Mouse (Mus musculus): Measurements from ENCODE around the gene Klhl6. TPM values are rescaled to one million over a fixed set of nuclear protein-coding genes. Genes with fewer than 3 reads are reported as not detected.
A peak's percentile ranks its signal among the peaks of the same experiment; 100 is the strongest.

Klhl6 gene
- polyA plus RNA-seq, 1 experiment = 50.7 TPM

DNA sequence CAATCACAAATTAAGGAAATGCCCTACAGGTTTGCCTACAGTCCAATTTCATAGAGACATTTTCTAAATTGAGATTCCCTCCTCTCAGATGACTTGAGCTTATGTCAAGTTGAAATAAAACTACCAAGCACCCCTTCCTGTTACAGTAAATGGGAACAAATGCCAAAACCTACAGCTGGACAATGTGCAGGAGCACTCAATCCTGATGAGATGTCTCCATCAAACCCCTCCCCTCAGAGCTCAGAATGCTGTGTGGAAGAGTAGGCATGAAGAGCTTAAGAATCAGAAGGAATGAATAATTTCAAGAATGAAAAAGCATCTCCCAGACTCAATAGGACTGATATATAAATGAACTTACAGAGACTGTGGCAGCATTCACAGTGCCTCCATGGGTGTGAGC lies 7.7 kb upstream of the Klhl6 start:
- Histone ChIP-seq H3K4me1 (ENCODE audit: control insufficient read depth, insufficient read depth, low read length) (peaks cover 6% of the 10 kb centered on the region), H3K4me3 (ENCODE audit: insufficient read depth, low read length) (no peak overlapping the region), H3K27ac (ENCODE audit: insufficient read depth, low read depth, low read length) (no peak overlapping the region)
- no peak for TF ChIP-seq POLR2A (IDR thresholded peaks at IDR 0.05; ENCODE audit: borderline replicate concordance, low read depth, low read length)
- TF ChIP-seq CTCF (IDR thresholded peaks at IDR 0.05; ENCODE audit: low read depth, low read length) = no peak

- H3K27ac ChIP-seq (ENCODE audit: insufficient read depth, low read depth, low read length) = no peak overlapping the region
- TF ChIP-seq CTCF (IDR thresholded peaks at IDR 0.05; ENCODE audit: low read depth, low read length) (no peak), POLR2A (IDR thresholded peaks at IDR 0.05; ENCODE audit: borderline replicate concordance, low read depth, low read length) (no peak)
- H3K4me1 ChIP-seq (ENCODE audit: control insufficient read depth, insufficient read depth, low read length) = no peaks in the 10 kb centered on the region; the same call in 1 of the 2 replicates
- H3K4me3 ChIP-seq (ENCODE audit: insufficient read depth, low read length) = no peak overlapping the region
Measured at GRCm38 (mm10) chr16:19987589-19987988, 4.8 kb upstream of the Klhl6 start.

DNA sequence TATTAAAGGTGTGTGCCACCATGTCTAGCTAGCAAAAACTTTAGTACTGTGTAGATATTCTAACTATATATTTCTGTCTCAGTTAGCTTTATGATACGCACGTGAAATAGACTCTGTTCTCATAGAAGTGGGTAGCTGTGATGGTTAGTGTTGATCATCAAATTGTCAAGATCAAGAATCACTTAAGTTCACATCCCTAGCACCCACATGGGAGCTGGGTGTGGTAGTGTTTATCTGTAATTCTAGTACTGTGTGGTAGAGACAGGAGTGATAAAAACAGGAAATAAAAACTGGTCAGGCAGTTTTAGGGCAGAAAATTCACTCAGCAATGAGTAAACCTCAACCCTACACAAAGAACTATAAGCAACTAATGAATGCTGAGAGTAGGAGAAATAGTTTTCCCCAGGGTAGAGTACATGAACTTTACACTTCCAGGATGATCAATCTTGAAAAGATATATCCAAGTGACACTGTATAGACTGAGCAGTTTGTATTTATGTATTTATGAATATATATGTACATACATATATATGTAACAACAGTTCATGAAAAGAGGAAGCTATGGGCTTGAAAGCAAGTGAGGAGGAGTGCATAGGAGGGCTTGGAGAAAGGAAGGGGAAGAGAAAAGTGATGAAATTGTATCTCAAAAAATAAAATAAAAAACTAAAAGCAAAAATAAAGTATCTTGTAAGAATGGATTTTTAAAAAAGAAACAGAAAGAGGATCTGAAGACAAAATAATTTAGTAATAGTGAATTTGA lies 2.2 kb upstream of the Klhl6 start:
- TF ChIP-seq CTCF (IDR thresholded peaks at IDR 0.05; ENCODE audit: low read depth, low read length) = no peak
- TF ChIP-seq POLR2A (IDR thresholded peaks at IDR 0.05; ENCODE audit: borderline replicate concordance, low read depth, low read length) = no peak
- Histone ChIP-seq H3K4me3 (ENCODE audit: insufficient read depth, low read length) (no peak overlapping the region), H3K4me1 (ENCODE audit: control insufficient read depth, insufficient read depth, low read length) (peaks cover 6% of the 10 kb centered on the region), H3K27ac (ENCODE audit: insufficient read depth, low read depth, low read length) (no peak overlapping the region)

- Histone ChIP-seq H3K4me3 (ENCODE audit: insufficient read depth, low read length) (no peak overlapping the region), H3K27ac (ENCODE audit: insufficient read depth, low read depth, low read length) (no peak overlapping the region), H3K4me1 (ENCODE audit: control insufficient read depth, insufficient read depth, low read length) (peaks cover 16% of the 10 kb centered on the region)
- TF ChIP-seq CTCF (IDR thresholded peaks at IDR 0.05; ENCODE audit: low read depth, low read length) = no peak
- TF ChIP-seq POLR2A (IDR thresholded peaks at IDR 0.05; ENCODE audit: borderline replicate concordance, low read depth, low read length) = no peak
Measured at GRCm38 (mm10) chr16:19983559-19983958, 722 bp upstream of the Klhl6 start.

DNA sequence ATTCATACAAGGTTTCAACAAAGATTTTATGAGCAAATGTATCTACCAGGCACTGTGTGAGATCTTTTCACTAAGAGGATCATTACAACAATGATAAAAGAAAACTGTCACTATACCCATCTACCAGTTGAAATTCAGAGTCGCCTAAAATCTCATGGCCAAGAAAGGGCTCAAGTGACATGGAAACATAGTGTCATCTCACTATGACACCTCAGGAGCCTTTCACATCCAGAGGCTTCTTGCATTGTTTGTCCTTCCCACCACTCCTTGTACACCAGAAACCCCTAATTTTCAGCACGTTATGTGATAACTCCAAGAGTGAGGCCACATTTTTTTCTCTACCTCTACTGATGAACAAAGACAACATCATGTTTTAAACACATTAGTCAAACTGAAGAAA lies 1.2 kb downstream of the Klhl6 start:
- no peak overlapping the region for H3K27ac ChIP-seq (ENCODE audit: insufficient read depth, low read depth, low read length)
- TF ChIP-seq POLR2A (IDR thresholded peaks at IDR 0.05; ENCODE audit: borderline replicate concordance, low read depth, low read length) (no peak), CTCF (IDR thresholded peaks at IDR 0.05; ENCODE audit: low read depth, low read length) (no peak)
- peaks cover 30% of the 10 kb centered on the region for H3K4me1 ChIP-seq (ENCODE audit: control insufficient read depth, insufficient read depth, low read length)
- peak overlapping the region; percentile 61 for H3K4me3 ChIP-seq (ENCODE audit: insufficient read depth, low read length)

DNA sequence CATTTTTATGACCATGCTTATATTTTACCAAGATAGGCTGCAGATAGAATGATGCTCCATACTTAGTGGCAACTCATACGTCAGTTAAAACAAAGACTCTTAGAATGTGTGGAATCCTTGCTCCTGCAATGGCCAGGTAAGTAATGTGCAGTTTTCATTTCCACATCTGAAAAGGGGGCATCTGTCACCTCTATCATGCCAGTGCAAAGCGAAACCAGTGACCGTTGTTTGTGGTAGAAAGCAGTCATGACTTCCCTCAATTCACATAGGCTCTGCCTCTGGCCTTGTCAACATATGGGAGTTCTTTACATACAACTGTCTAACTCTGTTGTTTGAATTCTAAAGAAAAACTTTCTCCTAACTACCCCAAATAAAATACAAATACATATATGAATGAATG lies 1.8 kb downstream of the Klhl6 start:
- H3K4me1 ChIP-seq (ENCODE audit: control insufficient read depth, insufficient read depth, low read length) = peaks cover 31% of the 10 kb centered on the region

DNA sequence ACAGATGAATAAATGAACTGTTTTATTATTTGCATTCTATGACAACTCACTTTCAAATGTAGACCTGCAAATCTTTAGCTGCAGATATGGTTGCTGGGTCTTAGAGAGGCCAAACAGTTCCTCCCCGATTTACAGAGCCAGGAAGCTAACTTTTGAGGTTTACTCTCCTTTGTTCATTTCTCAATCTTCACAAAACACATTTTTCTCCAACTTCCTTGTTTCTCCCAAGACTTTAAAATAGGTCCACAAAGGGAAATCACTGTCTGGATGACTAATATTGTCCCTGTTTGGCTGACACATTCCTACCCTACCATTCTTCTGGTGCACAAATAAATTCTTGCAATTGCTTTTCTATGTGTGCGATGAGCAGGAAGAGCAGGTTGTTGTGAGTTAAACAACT lies 3.1 kb downstream of the Klhl6 start:
- Histone ChIP-seq H3K27ac (ENCODE audit: insufficient read depth, low read depth, low read length) (peak overlapping the region; percentile 85), H3K4me3 (ENCODE audit: insufficient read depth, low read length) (peak overlapping the region; percentile 41), H3K4me1 (ENCODE audit: control insufficient read depth, insufficient read depth, low read length) (peaks cover 40% of the 10 kb centered on the region)
- no peak for TF ChIP-seq POLR2A (IDR thresholded peaks at IDR 0.05; ENCODE audit: borderline replicate concordance, low read depth, low read length)

More for the DNA sequence above, 1.8 kb downstream of the Klhl6 start:
- Histone ChIP-seq H3K27ac (ENCODE audit: insufficient read depth, low read depth, low read length) (peak overlapping the region; percentile 85), H3K4me3 (ENCODE audit: insufficient read depth, low read length) (peak overlapping the region; percentile 41)
- TF ChIP-seq POLR2A (IDR thresholded peaks at IDR 0.05; ENCODE audit: borderline replicate concordance, low read depth, low read length) = no peak
- TF ChIP-seq CTCF (IDR thresholded peaks at IDR 0.05; ENCODE audit: low read depth, low read length) = no peak

DNA sequence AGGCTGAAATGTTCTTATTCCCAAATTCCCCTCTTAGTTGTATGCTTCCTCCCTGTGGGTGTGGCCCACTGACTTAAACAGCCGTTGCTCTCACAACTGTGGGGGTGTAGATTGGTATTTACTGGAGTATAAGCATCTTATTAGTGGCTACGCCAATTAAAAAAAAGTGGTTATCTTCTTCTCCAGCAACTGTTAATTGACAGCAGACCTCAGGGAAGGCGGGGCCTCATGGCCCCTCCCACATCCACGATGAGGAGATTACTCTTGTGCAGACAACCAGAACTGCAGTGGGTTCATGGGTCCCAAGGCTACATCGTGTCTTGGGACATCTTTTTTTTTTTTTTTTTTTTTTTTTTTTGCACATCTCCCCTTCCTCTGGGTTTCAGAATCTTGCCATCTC lies 5.6 kb downstream of the Klhl6 start:
- H3K4me3 ChIP-seq (ENCODE audit: insufficient read depth, low read length) = no peak overlapping the region
- TF ChIP-seq POLR2A (IDR thresholded peaks at IDR 0.05; ENCODE audit: borderline replicate concordance, low read depth, low read length) (no peak), CTCF (IDR thresholded peaks at IDR 0.05; ENCODE audit: low read depth, low read length) (no peak)
- peaks cover 57% of the 10 kb centered on the region for H3K4me1 ChIP-seq (ENCODE audit: control insufficient read depth, insufficient read depth, low read length)
- H3K27ac ChIP-seq (ENCODE audit: insufficient read depth, low read depth, low read length) = no peak overlapping the region

GRCm38 (mm10) chr16:19976825-19977224 lies 6.0 kb downstream of the Klhl6 start:
- Histone ChIP-seq H3K4me1 (ENCODE audit: control insufficient read depth, insufficient read depth, low read length) (peaks cover 58% of the 10 kb centered on the region), H3K27ac (ENCODE audit: insufficient read depth, low read depth, low read length) (no peak overlapping the region), H3K4me3 (ENCODE audit: insufficient read depth, low read length) (no peak overlapping the region)
- no peak for TF ChIP-seq CTCF (IDR thresholded peaks at IDR 0.05; ENCODE audit: low read depth, low read length)
- TF ChIP-seq POLR2A (IDR thresholded peaks at IDR 0.05; ENCODE audit: borderline replicate concordance, low read depth, low read length) = no peak

- H3K4me3 ChIP-seq (ENCODE audit: insufficient read depth, low read length) = no peak overlapping the region
- no peak overlapping the region for H3K27ac ChIP-seq (ENCODE audit: insufficient read depth, low read depth, low read length)
Measured at GRCm38 (mm10) chr16:19975432-19975831, 7.4 kb downstream of the Klhl6 start.

More at GRCm38 (mm10) chr16:19975432-19975831, 7.4 kb downstream of the Klhl6 start:
- peaks cover 61% of the 10 kb centered on the region for H3K4me1 ChIP-seq (ENCODE audit: control insufficient read depth, insufficient read depth, low read length)
- TF ChIP-seq POLR2A (IDR thresholded peaks at IDR 0.05; ENCODE audit: borderline replicate concordance, low read depth, low read length) = no peak
- TF ChIP-seq CTCF (IDR thresholded peaks at IDR 0.05; ENCODE audit: low read depth, low read length) = no peak
